Mouse (Mus musculus) MEL (cell line): ENCODE results near the gene Osbpl11. TPM values are rescaled to one million over a fixed set of nuclear protein-coding genes. Genes with fewer than 3 reads are reported as not detected.

ENCODE experiments used
- DNase-seq: peaks from one replicate; pipeline ENCODE4 v3.0.0; 2011; ENCODE audit warnings: low read depth, low spot score
- H3K27ac ChIP-seq: 2 replicates; pipeline ENCODE4 v1.5.1; 2012; ENCODE audit warnings: low read depth, mild to moderate bottlenecking, control low read depth, low read length, moderate library complexity; ENCODE audit not compliant: control insufficient read depth
- H3K27me3 ChIP-seq, 2 experiments: fragments of 150-350 bp in 1 of 2; sonication (generic) in 1 of 2; 2 replicates each; pipeline ENCODE4 v1.6.1; 2012; ENCODE audit warnings: low read length in 2 of 2, mild to moderate bottlenecking in 2 of 2, improper control_type of control experiment in 1 of 2, moderate library complexity in 1 of 2; ENCODE audit not compliant: insufficient read depth in 2 of 2, control insufficient read depth in 1 of 2
- H3K36me3 ChIP-seq, 2 experiments: 2 replicates each; pipeline ENCODE4 v1.6.1; 2012 to 2014; ENCODE audit warnings: low read length in 2 of 2, improper control_type of control experiment in 1 of 2, inconsistent platforms in 1 of 2, mild to moderate bottlenecking in 1 of 2; ENCODE audit not compliant: insufficient read depth in 2 of 2, control insufficient read depth in 1 of 2
- H3K4me1 ChIP-seq, 2 experiments: fragments of 150-350 bp in 1 of 2; sonication (generic) in 1 of 2; 2 replicates each; pipeline ENCODE4 v1.6.1; 2012; ENCODE audit warnings: low read length in 2 of 2, improper control_type of control experiment in 1 of 2, mild to moderate bottlenecking in 1 of 2; ENCODE audit not compliant: insufficient read depth in 2 of 2, control insufficient read depth in 1 of 2
- H3K4me3 ChIP-seq, 2 experiments: fragments of 150-350 bp in 1 of 2; sonication (generic) in 1 of 2; 2 replicates each; pipeline ENCODE4 v1.5.1; 2012; ENCODE audit warnings: low read depth in 2 of 2, low read length in 2 of 2, mild to moderate bottlenecking in 2 of 2, moderate library complexity in 2 of 2, control low read depth in 1 of 2, improper control_type of control experiment in 1 of 2; ENCODE audit not compliant: control insufficient read depth in 1 of 2, insufficient read depth in 1 of 2
- H3K79me2 ChIP-seq: 2 replicates; pipeline ENCODE4 v1.6.1; 2012; ENCODE audit warnings: mild to moderate bottlenecking, low read length, moderate library complexity; ENCODE audit not compliant: control insufficient read depth, poor library complexity, insufficient read depth
- H3K9ac ChIP-seq: 2 replicates; pipeline ENCODE4 v1.6.1; 2012; ENCODE audit warnings: low read depth, mild to moderate bottlenecking, control low read depth, low read length, moderate library complexity; ENCODE audit not compliant: control insufficient read depth, poor library complexity, severe bottlenecking
- H3K9me3 ChIP-seq: fragments of 150-350 bp; sonication (generic); replicated peaks from 2 replicates; pipeline ENCODE4 v1.6.1; 2012; ENCODE audit warnings: mild to moderate bottlenecking, low read length, improper control_type of control experiment, moderate library complexity; ENCODE audit not compliant: insufficient read depth
- BHLHE40 ChIP-seq: IDR thresholded peaks from 2 replicates; pipeline ENCODE4 v1.6.1; 2012; ENCODE audit warnings: low read depth, mild to moderate bottlenecking, inconsistent platforms, low read length, improper control_type of control experiment, borderline replicate concordance
- CHD1 ChIP-seq: IDR thresholded peaks from 2 replicates; pipeline ENCODE4 v1.6.1; 2012; ENCODE audit warnings: low read depth, mild to moderate bottlenecking, inconsistent platforms, low read length, improper control_type of control experiment
- CTCF ChIP-seq, 3 experiments: IDR thresholded peaks in 2 of 3; conservative IDR thresholded peaks in 1 of 3; 2 replicates each; pipeline ENCODE4 v1.5.1; 2011 to 2012; ENCODE audit warnings: low read length in 3 of 3, low read depth in 2 of 3, mild to moderate bottlenecking in 2 of 3, improper control_type of control experiment in 1 of 3, inconsistent platforms in 1 of 3, mixed read lengths in 1 of 3, moderate library complexity in 1 of 3; ENCODE audit not compliant: control insufficient read depth in 1 of 3, insufficient read depth in 1 of 3, poor library complexity in 1 of 3, severe bottlenecking in 1 of 3
- E2F4 ChIP-seq: IDR thresholded peaks from 2 replicates; pipeline ENCODE4 v1.6.1; 2011; ENCODE audit warnings: low read depth, low read length, improper control_type of control experiment, borderline replicate concordance
- GABPA ChIP-seq: IDR thresholded peaks from 2 replicates; pipeline ENCODE4 v1.6.1; 2012; ENCODE audit warnings: low read depth, mild to moderate bottlenecking, inconsistent platforms, low read length, improper control_type of control experiment, moderate library complexity
- JUND ChIP-seq: IDR thresholded peaks from 2 replicates; pipeline ENCODE4 v1.6.1; 2011; ENCODE audit warnings: low read depth, mild to moderate bottlenecking, improper control_type of control experiment, low read length
- MAX ChIP-seq: IDR thresholded peaks from 2 replicates; pipeline ENCODE4 v1.6.1; 2011; ENCODE audit warnings: low read length, improper control_type of control experiment
- MAZ ChIP-seq: IDR thresholded peaks from 2 replicates; pipeline ENCODE4 v1.6.1; 2012; ENCODE audit warnings: low read depth, mild to moderate bottlenecking, inconsistent platforms, low read length, improper control_type of control experiment
- MEF2A ChIP-seq: IDR thresholded peaks from 2 replicates; pipeline ENCODE4 v1.6.1; 2014; ENCODE audit warnings: low read depth, mild to moderate bottlenecking, inconsistent platforms, low read length, improper control_type of control experiment; ENCODE audit not compliant: poor library complexity, insufficient replicate concordance, severe bottlenecking; ENCODE audit errors: extremely low read depth
- MXI1 ChIP-seq: IDR thresholded peaks from 2 replicates; pipeline ENCODE4 v1.6.1; 2011; ENCODE audit warnings: mild to moderate bottlenecking, low read depth, low read length, improper control_type of control experiment
- MYB ChIP-seq: IDR thresholded peaks from 2 replicates; pipeline ENCODE4 v1.6.1; 2011; ENCODE audit warnings: mild to moderate bottlenecking, low read depth, low read length, improper control_type of control experiment
- NELFE ChIP-seq: IDR thresholded peaks from 2 replicates; pipeline ENCODE4 v1.6.1; 2011; ENCODE audit warnings: low read depth, low read length, improper control_type of control experiment
- RAD21 ChIP-seq: IDR thresholded peaks from 2 replicates; pipeline ENCODE4 v1.6.1; 2011; ENCODE audit warnings: mild to moderate bottlenecking, low read depth, low read length, improper control_type of control experiment
- RCOR1 ChIP-seq: IDR thresholded peaks from 2 replicates; pipeline ENCODE4 v1.6.1; 2012; ENCODE audit warnings: low read depth, mild to moderate bottlenecking, inconsistent platforms, low read length, improper control_type of control experiment
- TAL1 ChIP-seq: IDR thresholded peaks from 2 replicates; pipeline ENCODE4 v1.6.1; 2012; ENCODE audit warnings: mild to moderate bottlenecking, inconsistent platforms, low read length, moderate library complexity, mixed read lengths
- TBP ChIP-seq: IDR thresholded peaks from 2 replicates; pipeline ENCODE4 v1.8.0; 2011; ENCODE audit warnings: low read depth, low read length, improper control_type of control experiment
- USF1 ChIP-seq: IDR thresholded peaks from 2 replicates; pipeline ENCODE4 v1.6.1; 2014; ENCODE audit warnings: low read depth, mild to moderate bottlenecking, inconsistent platforms, low read length, improper control_type of control experiment, moderate library complexity
- ZC3H11A ChIP-seq: IDR thresholded peaks from 2 replicates; pipeline ENCODE4 v1.6.1; 2012; ENCODE audit warnings: low read depth, mild to moderate bottlenecking, inconsistent platforms, low read length, improper control_type of control experiment
- ZMIZ1 ChIP-seq: IDR thresholded peaks from 2 replicates; pipeline ENCODE4 v1.6.1; 2012; ENCODE audit warnings: low read depth, mild to moderate bottlenecking, inconsistent platforms, low read length, improper control_type of control experiment, moderate library complexity
- ZNF384 ChIP-seq: IDR thresholded peaks from 2 replicates; pipeline ENCODE4 v1.6.1; 2012; ENCODE audit warnings: low read depth, mild to moderate bottlenecking, inconsistent platforms, low read length, improper control_type of control experiment
- polyA plus RNA-seq, 2 experiments: library from polyadenylated mRNA; stranded (reverse) in 1 of 2; unstranded in 1 of 2; fragments of >175 nt in 1 of 2; fragments of >200 nt in 1 of 2; gene quantifications; 2 replicates each; pipeline versions ENCODE4 v1.2.1 to v1.2.4; 2012; ENCODE audit warnings: low replicate concordance in 2 of 2, low read depth in 1 of 2; ENCODE audit not compliant: insufficient read length in 2 of 2, insufficient read depth in 1 of 2, missing spikeins in 1 of 2
- total RNA-seq: library from RNA; depleted of rRNA; stranded (reverse); fragments of 300-350 nt; gene quantifications from 2 replicates; pipeline ENCODE4 v1.2.3, GENCODE M21; 2012

The Osbpl11 gene
- total and polyA plus RNA-seq, 3 experiments, result 6.9 to 10.3 TPM; not detected in 1

- Histone ChIP-seq H3K9ac (no peak overlapping the region), H3K4me1 (no peaks in the 10 kb centered on the region), H3K9me3 (no peaks in the 10 kb centered on the region), H3K27me3 (no peaks in the 10 kb centered on the region), H3K36me3 (peaks cover 3 to 17% of the 10 kb centered on the region in 2 experiments; a peak in 3 of 4 replicates), H3K27ac (no peak overlapping the region), H3K4me3 (no peak overlapping the region), H3K79me2 (peaks cover 5% of the 10 kb centered on the region; the same call in 1 of the 2 replicates)
- no peak for DNase-seq
- no peak for TF ChIP-seq USF1
- TF ChIP-seq CHD1, result no peak
- no peak for TF ChIP-seq GABPA
- no peak for TF ChIP-seq RAD21
- TF ChIP-seq MEF2A, result no peak
- no peak for TF ChIP-seq TBP
- no peak for TF ChIP-seq CTCF (IDR thresholded peaks at IDR 0.05 in 2 of 3, conservative IDR thresholded peaks at IDR 0.05 in 1 of 3; ENCODE audit: control insufficient read depth in 1 of 3, insufficient read depth in 1 of 3, low read depth in 2 of 3, low read length in 3 of 3, poor library complexity in 1 of 3, severe bottlenecking in 1 of 3)
- no peak for TF ChIP-seq ZMIZ1
- TF ChIP-seq MAZ, result no peak
- no peak for TF ChIP-seq MYB
- no peak for TF ChIP-seq ZC3H11A
- no peak for TF ChIP-seq JUND
These were observed 82.9 kb downstream of the Osbpl11 start for GRCm38 (mm10) chr16:33267616-33268253.

GRCm38 (mm10) chr16:33271824-33272223 is 87.0 kb downstream of the Osbpl11 start:
- H3K4me3 ChIP-seq, result no peak overlapping the region
- H3K36me3 ChIP-seq, result peaks cover 0 to 15% of the 10 kb centered on the region in 2 experiments; a peak in 2 of 4 replicates
- no peak overlapping the region for H3K9ac ChIP-seq
- H3K9me3 ChIP-seq, result no peaks in the 10 kb centered on the region
- no peaks in the 10 kb centered on the region for H3K4me1 ChIP-seq
- H3K27ac ChIP-seq, result no peak overlapping the region
- H3K27me3 ChIP-seq, result no peaks in the 10 kb centered on the region
- no peaks in the 10 kb centered on the region for H3K79me2 ChIP-seq
- no peak for TF ChIP-seq NELFE
- TF ChIP-seq MXI1, result no peak
- TF ChIP-seq E2F4, result no peak
- no peak for TF ChIP-seq JUND
- no peak for TF ChIP-seq ZNF384
- TF ChIP-seq TAL1, result no peak
- no peak for TF ChIP-seq BHLHE40
- TF ChIP-seq MAX, result no peak
- TF ChIP-seq MEF2A, result no peak
- TF ChIP-seq RCOR1, result no peak
- no peak for TF ChIP-seq RAD21
- TF ChIP-seq, all 39 proteins: peak for 0
- DNase-seq, result no peak
